Mouse (Mus musculus): ENCODE data around the gene Aldh18a1. TPM values are rescaled to one million over a fixed set of nuclear protein-coding genes. Genes with fewer than 3 reads are reported as not detected.
"Not testable (repeated sequence)": the region's sequence is repeated elsewhere in the genome, so short reads cannot be mapped to it uniquely, and the experiment has no call there.

Gene Aldh18a1
- polyA plus RNA-seq, 1 experiment, result 59.5 TPM

- H3K27me3 ChIP-seq (ENCODE audit: control insufficient read depth, insufficient read depth, insufficient read length), result no peaks in the 10 kb centered on the region
- H3K4me3 ChIP-seq (ENCODE audit: insufficient read depth, poor library complexity, severe bottlenecking), result no peak overlapping the region
- TF ChIP-seq MAX (IDR thresholded peaks at IDR 0.05), result no peak
- no peak for TF ChIP-seq CEBPB (IDR thresholded peaks at IDR 0.05; ENCODE audit: low read depth)
- no peak for TF ChIP-seq USF1 (IDR thresholded peaks at IDR 0.05; ENCODE audit: low read depth)
- no peak for TF ChIP-seq MYOD1 (IDR thresholded peaks at IDR 0.05; ENCODE audit: control insufficient read depth, insufficient read length, low read depth)
- no peak for TF ChIP-seq FOSL1 (IDR thresholded peaks at IDR 0.05; ENCODE audit: insufficient read depth, low read length, poor library complexity, severe bottlenecking)
- no peaks in the 10 kb centered on the region for H3K79me3 ChIP-seq (ENCODE audit: low read depth)
- H3K79me2 ChIP-seq (ENCODE audit: control insufficient read depth, insufficient read depth), result no peaks in the 10 kb centered on the region
- peaks cover 51% of the 10 kb centered on the region for H3K36me3 ChIP-seq (ENCODE audit: control insufficient read depth, insufficient read depth)
- no peak overlapping the region for H3ac ChIP-seq (ENCODE audit: control insufficient read depth, insufficient read length, low read depth)
These were observed 24.2 kb downstream of the Aldh18a1 start for GRCm38 (mm10) chr19:40563880-40564645.

GRCm38 (mm10) chr19:40561521-40561920 lies 26.7 kb downstream of the Aldh18a1 start:
- H3K79me2 ChIP-seq (ENCODE audit: control insufficient read depth, insufficient read depth); H3ac ChIP-seq (ENCODE audit: control insufficient read depth, insufficient read length, low read depth); H3K27me3 ChIP-seq (ENCODE audit: control insufficient read depth, insufficient read depth, insufficient read length); H3K79me3 ChIP-seq (ENCODE audit: low read depth); H3K4me3 ChIP-seq (ENCODE audit: insufficient read depth, poor library complexity, severe bottlenecking): not testable (repeated sequence)
- peaks cover 43% of the 10 kb centered on the region for H3K36me3 ChIP-seq (ENCODE audit: control insufficient read depth, insufficient read depth)

- no peaks in the 10 kb centered on the region for H3K79me2 ChIP-seq (ENCODE audit: control insufficient read depth, insufficient read depth)
- no peaks in the 10 kb centered on the region for H3K27me3 ChIP-seq (ENCODE audit: control insufficient read depth, insufficient read depth, insufficient read length)
- peaks cover 44% of the 10 kb centered on the region for H3K36me3 ChIP-seq (ENCODE audit: control insufficient read depth, insufficient read depth)
- TF ChIP-seq MYOG (IDR thresholded peaks at IDR 0.05; ENCODE audit: control insufficient read depth, extremely low read depth, insufficient read length) (no peak), CEBPB (IDR thresholded peaks at IDR 0.05; ENCODE audit: low read depth) (no peak), MAX (IDR thresholded peaks at IDR 0.05) (no peak), USF1 (IDR thresholded peaks at IDR 0.05; ENCODE audit: low read depth) (no peak), MYOD1 (IDR thresholded peaks at IDR 0.05; ENCODE audit: control insufficient read depth, insufficient read length, low read depth) (no peak), FOSL1 (IDR thresholded peaks at IDR 0.05; ENCODE audit: insufficient read depth, low read length, poor library complexity, severe bottlenecking) (no peak), CTCF (IDR thresholded peaks at IDR 0.05; ENCODE audit: control insufficient read depth, insufficient read depth, insufficient read length) (no peak)
- H3K79me3 ChIP-seq (ENCODE audit: low read depth), result no peaks in the 10 kb centered on the region
- no peak overlapping the region for H3K4me3 ChIP-seq (ENCODE audit: insufficient read depth, poor library complexity, severe bottlenecking)
- no peak overlapping the region for H3ac ChIP-seq (ENCODE audit: control insufficient read depth, insufficient read length, low read depth)
These were observed 32.2 kb downstream of the Aldh18a1 start for GRCm38 (mm10) chr19:40556029-40556428.

GRCm38 (mm10) chr19:40555136-40555535 lies 33.1 kb downstream of the Aldh18a1 start:
- Histone ChIP-seq H3K79me3 (ENCODE audit: low read depth) (no peaks in the 10 kb centered on the region), H3ac (ENCODE audit: control insufficient read depth, insufficient read length, low read depth) (no peak overlapping the region), H3K4me3 (ENCODE audit: insufficient read depth, poor library complexity, severe bottlenecking) (no peak overlapping the region), H3K27me3 (ENCODE audit: control insufficient read depth, insufficient read depth, insufficient read length) (no peaks in the 10 kb centered on the region), H3K79me2 (ENCODE audit: control insufficient read depth, insufficient read depth) (no peaks in the 10 kb centered on the region), H3K36me3 (ENCODE audit: control insufficient read depth, insufficient read depth) (peaks cover 53% of the 10 kb centered on the region)
- TF ChIP-seq MYOG (IDR thresholded peaks at IDR 0.05; ENCODE audit: control insufficient read depth, extremely low read depth, insufficient read length), result no peak
- no peak for TF ChIP-seq MYOD1 (IDR thresholded peaks at IDR 0.05; ENCODE audit: control insufficient read depth, insufficient read length, low read depth)

- no peak overlapping the region for H3K4me3 ChIP-seq (ENCODE audit: insufficient read depth, poor library complexity, severe bottlenecking)
- H3K27me3 ChIP-seq (ENCODE audit: control insufficient read depth, insufficient read depth, insufficient read length), result no peaks in the 10 kb centered on the region
- peaks cover 55% of the 10 kb centered on the region for H3K36me3 ChIP-seq (ENCODE audit: control insufficient read depth, insufficient read depth)
- H3K79me2 ChIP-seq (ENCODE audit: control insufficient read depth, insufficient read depth), result no peaks in the 10 kb centered on the region
- no peaks in the 10 kb centered on the region for H3K79me3 ChIP-seq (ENCODE audit: low read depth)
- TF ChIP-seq MYOG (IDR thresholded peaks at IDR 0.05; ENCODE audit: control insufficient read depth, extremely low read depth, insufficient read length) (no peak), FOSL1 (IDR thresholded peaks at IDR 0.05; ENCODE audit: insufficient read depth, low read length, poor library complexity, severe bottlenecking) (no peak), MAX (IDR thresholded peaks at IDR 0.05) (no peak), MYOD1 (IDR thresholded peaks at IDR 0.05; ENCODE audit: control insufficient read depth, insufficient read length, low read depth) (no peak), CEBPB (IDR thresholded peaks at IDR 0.05; ENCODE audit: low read depth) (no peak), USF1 (IDR thresholded peaks at IDR 0.05; ENCODE audit: low read depth) (no peak), CTCF (IDR thresholded peaks at IDR 0.05; ENCODE audit: control insufficient read depth, insufficient read depth, insufficient read length) (no peak)
- no peak overlapping the region for H3ac ChIP-seq (ENCODE audit: control insufficient read depth, insufficient read length, low read depth)
These were observed 33.9 kb downstream of the Aldh18a1 start for GRCm38 (mm10) chr19:40554343-40554742.

- H3K79me2 ChIP-seq (ENCODE audit: control insufficient read depth, insufficient read depth), result no peaks in the 10 kb centered on the region
- H3K36me3 ChIP-seq (ENCODE audit: control insufficient read depth, insufficient read depth), result peaks cover 55% of the 10 kb centered on the region
- TF ChIP-seq MYOG (IDR thresholded peaks at IDR 0.05; ENCODE audit: control insufficient read depth, extremely low read depth, insufficient read length), result no peak
- TF ChIP-seq CEBPB (IDR thresholded peaks at IDR 0.05; ENCODE audit: low read depth), result no peak
- no peak for TF ChIP-seq FOSL1 (IDR thresholded peaks at IDR 0.05; ENCODE audit: insufficient read depth, low read length, poor library complexity, severe bottlenecking)
- no peak for TF ChIP-seq CTCF (IDR thresholded peaks at IDR 0.05; ENCODE audit: control insufficient read depth, insufficient read depth, insufficient read length)
- no peak for TF ChIP-seq MAX (IDR thresholded peaks at IDR 0.05)
- H3ac ChIP-seq (ENCODE audit: control insufficient read depth, insufficient read length, low read depth), result no peak overlapping the region
- H3K79me3 ChIP-seq (ENCODE audit: low read depth), result no peaks in the 10 kb centered on the region
- H3K27me3 ChIP-seq (ENCODE audit: control insufficient read depth, insufficient read depth, insufficient read length), result no peaks in the 10 kb centered on the region
- H3K4me3 ChIP-seq (ENCODE audit: insufficient read depth, poor library complexity, severe bottlenecking), result no peak overlapping the region
These were observed 34.4 kb downstream of the Aldh18a1 start for GRCm38 (mm10) chr19:40553849-40554248.
